Mouse (Mus musculus): ENCODE measurements around the gene Itgb5.
A peak's percentile ranks its signal among the peaks of the same experiment; 100 is the strongest.

Itgb5 gene

DNA sequence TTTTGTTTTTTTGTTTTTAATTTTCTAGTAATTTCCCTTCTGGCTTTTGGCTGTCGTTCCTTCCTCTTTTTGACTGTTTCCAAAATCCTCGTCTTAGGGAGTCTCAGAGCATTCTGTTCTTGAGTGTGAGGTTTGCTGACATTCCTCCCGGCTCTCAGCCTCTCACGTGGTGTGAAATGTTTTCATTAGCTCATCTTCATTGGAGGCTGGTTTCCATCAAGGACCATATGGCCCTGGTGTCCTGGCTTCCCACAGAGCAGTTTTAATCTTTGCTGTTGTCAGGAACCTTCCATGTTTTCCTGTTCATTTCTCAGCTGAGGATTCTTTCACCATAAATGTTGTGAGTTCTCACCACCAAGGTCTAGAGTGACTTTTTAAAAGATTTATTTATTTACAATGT lies 50.1 kb downstream of the Itgb5 start:
- no peak for DNase-seq

DNA sequence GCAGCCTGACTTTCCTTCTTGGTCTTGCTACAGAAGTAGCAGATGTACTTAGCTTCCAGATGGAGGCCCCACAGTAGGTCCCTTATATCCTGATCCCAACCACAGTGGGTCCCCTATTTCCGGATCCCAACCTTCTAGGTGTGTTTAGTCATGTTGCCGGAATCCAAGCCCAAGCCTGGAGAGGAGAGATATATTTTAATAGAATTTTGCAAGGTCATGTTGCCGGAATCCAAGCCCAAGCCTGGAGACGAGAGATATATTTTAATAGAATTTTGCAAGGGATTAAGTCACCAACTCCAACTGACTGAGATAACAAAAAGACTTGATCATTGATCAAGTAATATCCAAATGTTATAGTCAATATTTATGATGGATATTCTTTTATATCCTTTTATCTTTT lies 51.3 kb downstream of the Itgb5 start:
- DNase-seq, result no peak

DNA sequence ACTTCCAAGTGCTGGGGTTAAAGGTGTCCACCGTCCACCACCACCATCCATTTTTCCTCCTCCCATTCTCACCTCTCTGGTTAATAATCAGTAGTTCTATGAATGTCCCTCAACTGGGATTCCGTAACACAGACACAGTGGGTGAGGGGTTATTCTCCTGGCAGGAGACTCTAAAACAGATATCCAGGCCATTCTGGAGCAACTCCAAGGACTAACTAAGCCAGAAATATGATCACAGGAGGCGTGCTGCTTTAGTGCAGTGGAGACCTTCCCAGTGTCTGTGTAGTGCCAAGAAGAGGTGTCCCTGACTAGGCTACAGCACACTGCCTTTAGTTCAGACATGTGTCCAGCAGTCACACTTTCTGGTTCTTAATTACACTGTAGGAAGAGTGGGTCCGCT lies 53.1 kb downstream of the Itgb5 start:
- DNase-seq, result peak; percentile 50 to 73

DNA sequence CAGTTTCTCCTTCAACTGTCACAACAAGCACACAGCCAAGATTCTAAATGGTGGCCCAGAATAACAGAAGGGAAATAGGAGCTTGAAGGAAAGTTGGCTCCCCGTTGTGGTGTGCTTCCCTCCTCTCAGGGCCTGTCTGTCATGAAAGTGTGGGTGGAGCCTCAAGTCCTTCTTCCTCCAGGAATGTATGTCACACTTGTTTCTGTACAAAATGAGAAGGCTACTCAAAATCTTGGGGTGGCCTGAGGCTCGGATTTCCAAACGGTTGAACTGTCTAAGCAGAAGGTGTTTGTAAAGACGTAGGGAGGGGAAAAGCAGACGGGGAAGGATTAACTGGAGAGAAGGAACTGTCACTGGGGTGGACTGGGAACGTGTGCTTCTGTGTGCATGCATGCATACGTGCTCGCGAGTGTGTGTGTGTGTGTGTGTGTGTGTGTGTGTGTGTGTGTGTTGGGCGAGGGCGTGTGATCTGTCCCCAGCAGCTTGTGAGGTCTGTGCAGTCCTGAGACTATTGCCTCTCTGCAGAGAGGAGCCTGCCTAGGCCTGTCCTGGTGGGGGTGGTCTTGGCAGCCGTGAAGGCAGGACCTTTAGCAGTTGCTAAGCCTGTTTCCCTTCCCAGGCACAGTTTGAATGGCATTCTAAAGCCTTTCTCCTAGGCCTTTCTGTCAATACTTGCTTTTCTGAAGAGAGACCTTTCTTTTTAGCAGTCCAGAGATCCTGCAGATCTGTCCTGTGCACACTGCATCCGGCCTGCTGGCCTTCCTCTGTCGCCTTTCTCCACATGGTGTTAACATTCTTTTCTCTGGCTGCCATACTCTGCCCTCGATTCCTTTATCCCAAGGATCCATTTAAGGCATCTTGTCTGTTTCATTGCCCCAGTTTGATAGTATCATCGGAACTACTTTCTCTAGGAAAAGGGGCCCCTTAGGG lies 53.8 kb downstream of the Itgb5 start:
- DNase-seq, result no peak

DNA sequence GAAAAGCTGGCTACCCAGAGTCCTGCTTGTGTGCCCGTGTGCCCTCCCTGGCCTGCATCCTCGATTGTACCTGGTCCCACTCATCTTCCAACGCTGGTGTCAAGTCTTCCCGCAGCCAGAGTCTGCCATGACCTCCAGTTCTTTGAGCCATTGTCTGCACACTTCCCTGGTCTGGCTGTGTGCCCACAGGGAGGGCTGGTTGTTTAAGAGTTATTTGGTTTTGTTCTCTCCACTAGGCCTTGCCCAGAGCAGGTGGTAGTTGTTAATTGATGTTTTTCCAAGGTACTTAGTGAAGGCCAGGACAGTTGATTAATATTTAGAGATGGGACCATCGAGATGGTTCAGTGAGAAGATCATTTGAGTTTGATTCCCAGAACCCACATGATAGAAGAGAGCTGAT lies 54.7 kb downstream of the Itgb5 start:
- DNase-seq, result peak; percentile 63

DNA sequence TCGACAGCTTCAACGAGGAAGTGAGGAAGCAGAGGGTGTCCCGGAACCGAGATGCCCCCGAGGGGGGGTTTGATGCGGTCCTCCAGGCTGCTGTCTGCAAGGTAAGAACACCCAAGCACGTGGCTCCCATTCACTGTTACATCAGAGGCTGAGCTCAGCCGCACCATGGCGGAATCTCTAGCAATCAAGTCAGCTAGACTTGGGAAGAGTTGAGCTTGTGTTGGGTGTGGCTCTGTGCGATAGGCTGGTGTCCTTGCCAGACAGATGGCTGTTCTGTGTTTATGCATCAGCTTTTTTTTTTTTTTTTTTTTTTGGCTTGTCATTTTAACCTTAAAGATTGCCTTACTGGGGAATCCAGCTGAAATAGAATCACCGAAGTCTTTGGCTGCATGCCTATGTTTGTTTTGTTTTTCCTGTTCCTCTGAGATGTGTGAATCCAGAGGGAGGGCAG lies 55.6 kb downstream of the Itgb5 start:
- peak; percentile 40 to 65 for DNase-seq

DNA sequence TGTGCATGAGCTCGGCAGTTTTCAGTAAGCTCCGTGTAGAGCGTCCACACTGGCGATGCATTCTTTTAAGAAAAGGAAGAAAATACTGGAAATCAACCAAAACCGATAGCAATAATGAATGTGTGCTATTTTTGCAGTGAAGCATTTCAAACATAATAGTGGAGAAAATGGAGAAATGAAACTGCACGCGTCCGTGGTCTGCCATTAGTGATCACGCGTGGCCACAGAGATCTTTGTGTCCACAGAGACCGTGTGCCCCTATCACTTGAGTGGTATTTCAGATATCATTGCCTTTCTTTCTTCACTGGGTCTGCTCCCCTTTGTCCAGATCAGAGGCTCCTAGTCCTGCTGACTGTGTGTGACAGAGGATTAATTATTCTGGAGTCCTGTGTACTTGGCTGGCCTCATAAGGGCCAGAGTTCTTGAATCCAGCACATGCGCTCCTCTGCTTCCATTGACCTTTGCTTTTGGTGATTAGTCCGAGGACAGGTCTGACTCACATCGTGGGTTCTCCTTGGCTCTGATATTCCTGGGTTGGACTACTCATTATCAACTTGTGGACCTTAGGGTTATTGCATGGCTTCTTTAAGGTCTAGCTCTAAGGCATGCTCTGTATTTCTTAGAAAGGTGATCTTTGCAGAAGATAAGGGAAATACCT lies 56.3 kb downstream of the Itgb5 start:
- peak; percentile 60 to 81 for DNase-seq

DNA sequence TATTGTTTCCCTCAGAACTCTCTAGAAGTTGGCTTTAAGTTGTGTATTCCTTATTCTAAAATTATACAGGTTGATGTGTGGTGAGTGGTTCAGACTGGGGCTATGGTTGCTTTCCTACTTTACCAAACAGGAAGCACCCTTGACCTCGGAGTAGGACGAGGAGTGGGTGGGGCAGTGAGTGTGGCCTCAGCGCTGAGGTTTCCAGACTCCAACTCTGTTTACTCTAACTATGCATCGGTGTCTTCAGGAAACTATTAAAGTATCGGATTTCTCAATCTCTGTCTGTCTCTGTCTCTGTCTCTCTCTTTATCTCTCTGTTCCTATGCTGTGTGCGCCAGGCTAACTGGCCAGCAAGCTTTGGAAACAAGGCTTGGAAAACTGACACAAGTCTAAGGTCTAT lies 57.2 kb downstream of the Itgb5 start:
- DNase-seq, result peak; percentile 51 to 62

DNA sequence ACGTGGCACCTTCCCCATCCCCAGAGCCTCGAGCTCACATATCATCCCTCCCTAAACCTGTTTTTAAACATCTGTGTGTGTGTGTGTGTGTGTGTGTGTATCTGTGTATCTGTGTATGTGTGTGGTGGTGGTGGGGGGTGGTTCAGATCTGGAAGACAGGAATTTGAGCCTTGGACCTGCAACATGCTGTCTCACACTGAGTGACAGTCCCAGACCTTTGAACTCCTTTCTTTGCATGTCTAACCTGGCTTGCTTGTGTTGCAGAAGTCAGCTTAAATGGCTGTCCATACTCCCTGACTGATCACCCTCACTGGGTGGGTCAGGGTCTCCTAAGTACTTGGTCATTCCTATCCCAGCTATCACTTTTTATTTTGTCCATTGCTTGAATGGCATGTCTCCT lies 58.5 kb downstream of the Itgb5 start:
- peak; percentile 43 to 58 for DNase-seq

DNA sequence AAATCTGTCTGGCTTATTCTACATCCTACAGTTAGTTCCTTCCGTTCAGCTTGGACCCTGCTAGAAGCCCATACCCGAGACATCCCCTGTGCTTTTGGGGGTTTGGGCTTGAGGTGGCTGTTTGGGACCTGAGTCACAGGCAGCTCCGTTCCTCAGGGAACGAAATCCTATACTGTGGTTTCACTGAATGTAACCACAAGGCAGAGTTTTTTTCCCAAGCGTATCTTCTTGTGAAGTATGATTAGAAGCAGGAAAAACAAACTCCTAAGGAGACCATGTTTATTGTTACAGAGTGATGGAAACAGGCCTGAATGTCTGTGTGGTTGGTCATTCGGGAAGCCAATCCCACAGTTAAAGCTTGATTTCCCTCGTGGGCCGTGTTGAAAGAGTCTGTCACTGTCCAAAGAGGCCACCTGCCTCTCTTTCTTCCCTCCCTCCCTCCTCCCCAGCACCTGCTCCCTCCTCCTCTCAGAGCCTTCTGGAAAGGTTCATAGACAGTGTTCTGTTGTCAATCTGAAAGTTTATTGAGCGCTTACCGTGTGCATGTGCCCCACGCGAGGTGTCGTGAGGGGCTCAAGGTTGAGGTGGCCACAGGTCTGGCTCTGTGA lies 59.6 kb downstream of the Itgb5 start:
- DNase-seq, result no peak

DNA sequence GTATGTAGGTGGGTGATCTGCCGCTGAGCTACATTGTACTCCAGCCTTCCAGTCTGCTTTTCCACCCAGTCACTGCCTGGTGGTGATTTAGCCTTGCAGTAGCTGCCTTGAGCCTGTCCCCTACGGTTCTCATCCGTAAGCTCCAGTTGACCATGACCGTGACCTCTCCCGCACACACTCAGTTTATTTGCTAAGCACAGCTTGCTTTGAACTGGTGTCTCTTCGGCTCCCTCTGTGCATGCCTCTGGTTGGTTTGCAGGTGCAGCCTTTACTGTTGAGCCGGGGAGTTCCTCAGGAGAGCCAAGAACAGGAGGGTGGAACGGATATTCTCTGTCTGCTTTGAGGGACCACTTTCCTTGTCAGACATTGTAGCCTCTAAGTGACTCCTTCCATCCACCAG lies 61.6 kb downstream of the Itgb5 start:
- peak; percentile 27 to 68 for DNase-seq

DNA sequence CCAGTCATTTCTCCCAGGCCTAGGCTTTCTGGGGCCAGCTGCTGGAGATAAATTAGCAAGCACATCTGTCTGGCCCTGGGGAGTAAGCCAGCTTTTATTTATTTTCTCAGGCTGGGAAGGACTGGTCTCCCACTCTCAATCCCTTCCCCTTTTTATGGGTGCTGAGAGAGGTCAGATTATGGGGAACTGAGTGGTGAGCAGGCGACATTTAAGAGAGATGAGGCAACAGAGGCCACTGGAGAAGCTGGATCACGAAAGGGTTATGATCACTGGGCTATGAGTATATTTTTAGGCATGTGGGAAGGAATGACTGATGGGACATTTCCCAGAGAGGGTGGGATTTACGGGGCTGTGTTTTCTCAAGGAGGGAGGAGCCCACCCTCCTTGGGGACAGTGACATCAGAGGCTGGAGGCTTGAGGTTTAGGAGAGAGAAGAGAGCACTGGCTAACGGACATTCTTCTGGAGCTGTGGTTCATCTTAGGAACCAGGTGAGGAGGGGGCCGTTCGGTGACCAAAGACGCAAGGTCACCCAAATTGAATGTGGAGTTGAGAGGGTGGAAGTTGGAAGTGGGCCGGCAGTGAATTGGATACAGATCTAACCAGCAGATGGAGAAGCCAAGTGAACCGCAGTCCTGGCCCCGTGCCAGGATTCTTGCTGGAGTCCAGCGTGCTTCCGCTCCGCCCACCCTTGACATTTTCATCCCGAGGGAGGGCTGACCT lies 62.3 kb downstream of the Itgb5 start:
- peak; percentile 96 to 98 for DNase-seq

DNA sequence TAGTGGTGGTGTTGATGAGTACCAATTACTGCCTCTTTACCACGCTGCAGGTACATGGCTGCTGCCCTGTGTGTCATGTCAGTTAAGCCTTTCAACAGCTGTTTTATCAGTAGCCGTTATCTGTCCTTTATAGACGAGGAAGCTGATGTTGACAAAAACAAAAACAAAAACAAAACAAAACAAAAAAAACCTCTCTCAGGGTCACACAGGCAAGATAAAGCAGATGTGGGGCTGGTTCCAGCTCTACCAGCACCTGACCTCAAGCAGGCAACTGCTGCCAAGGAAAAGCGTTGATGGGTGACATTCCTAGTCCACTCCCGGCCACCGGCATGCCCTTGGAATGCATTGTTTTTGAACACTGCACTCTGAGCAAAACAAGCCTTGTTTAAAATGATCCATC lies 63.1 kb downstream of the Itgb5 start:
- peak; percentile 86 to 92 for DNase-seq

DNA sequence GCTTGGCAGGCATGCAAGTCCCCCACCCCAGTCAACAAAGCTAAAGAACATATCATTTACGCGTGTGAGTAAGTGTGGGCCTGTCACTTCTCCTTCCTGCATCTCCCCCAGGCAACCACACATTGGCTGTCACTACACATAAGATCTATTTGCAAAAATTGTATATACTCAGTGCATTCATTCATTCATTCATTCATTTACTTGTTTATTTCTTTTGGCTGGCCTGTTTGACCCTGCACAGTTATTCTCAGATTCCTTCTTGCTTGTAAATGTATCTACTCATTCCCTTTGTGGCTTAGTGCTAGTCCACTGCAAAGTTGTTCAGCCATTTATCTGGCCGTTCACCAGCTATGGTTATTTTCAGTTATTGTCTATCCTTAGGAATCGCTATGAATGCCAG lies 64.3 kb downstream of the Itgb5 start:
- DNase-seq, result no peak

DNA sequence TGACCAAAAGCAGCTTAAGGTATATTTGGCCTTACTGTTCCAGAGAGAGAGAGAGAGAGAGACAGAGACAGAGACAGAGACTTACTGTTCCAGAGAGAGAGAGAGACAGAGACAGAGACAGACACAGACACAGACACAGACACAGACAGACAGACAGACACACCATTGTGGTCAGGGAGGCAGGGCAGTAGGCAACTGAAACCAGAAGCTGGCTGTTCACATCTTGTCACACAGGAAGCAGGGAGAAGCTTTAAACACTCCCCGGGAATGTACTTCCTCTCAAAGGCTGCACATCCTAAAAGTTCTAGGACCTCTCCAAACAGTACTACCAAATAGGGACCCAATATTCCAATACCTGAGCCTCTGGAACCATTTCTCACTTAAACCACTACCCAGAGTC lies 65.0 kb downstream of the Itgb5 start:
- no peak for DNase-seq

DNA sequence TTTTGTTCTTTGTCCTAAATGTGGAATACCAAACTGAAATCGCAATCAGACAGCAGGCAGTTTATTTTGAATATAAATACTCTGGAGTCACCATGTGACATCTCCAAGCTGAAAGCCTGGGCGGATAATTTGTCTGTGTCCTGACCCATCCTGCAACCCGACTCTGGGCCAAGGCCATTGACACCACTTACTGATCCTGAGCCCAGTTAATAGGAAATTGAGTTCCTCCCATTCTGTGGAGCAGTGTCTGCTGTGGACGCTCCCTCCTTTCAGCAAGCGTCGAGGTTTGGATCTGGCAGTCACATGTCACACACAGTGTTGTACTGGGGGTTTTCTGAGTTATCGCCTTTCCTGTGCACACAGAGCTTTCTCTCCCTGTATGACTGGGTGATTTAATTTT lies 66.2 kb downstream of the Itgb5 start:
- peak; percentile 62 to 74 for DNase-seq

DNA sequence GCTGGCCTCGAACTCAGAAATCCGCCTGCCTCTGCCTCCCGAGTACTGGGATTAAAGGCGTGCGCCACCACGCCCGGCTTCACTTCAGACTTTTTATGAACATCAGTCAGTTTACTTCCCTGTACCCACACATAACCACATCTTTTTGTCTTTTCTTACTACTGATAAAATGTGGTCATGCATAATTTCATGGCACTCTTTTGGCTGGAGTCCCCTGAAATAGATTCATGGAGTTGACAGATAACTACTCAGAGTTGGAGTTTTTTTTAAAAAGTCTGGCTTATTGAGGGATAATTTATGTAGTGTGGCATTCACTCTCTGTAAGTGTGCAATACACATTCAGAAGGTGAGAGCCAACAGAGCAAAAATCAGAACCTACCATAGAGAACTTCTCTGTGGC lies 67.3 kb downstream of the Itgb5 start:
- DNase-seq, result no peak

DNA sequence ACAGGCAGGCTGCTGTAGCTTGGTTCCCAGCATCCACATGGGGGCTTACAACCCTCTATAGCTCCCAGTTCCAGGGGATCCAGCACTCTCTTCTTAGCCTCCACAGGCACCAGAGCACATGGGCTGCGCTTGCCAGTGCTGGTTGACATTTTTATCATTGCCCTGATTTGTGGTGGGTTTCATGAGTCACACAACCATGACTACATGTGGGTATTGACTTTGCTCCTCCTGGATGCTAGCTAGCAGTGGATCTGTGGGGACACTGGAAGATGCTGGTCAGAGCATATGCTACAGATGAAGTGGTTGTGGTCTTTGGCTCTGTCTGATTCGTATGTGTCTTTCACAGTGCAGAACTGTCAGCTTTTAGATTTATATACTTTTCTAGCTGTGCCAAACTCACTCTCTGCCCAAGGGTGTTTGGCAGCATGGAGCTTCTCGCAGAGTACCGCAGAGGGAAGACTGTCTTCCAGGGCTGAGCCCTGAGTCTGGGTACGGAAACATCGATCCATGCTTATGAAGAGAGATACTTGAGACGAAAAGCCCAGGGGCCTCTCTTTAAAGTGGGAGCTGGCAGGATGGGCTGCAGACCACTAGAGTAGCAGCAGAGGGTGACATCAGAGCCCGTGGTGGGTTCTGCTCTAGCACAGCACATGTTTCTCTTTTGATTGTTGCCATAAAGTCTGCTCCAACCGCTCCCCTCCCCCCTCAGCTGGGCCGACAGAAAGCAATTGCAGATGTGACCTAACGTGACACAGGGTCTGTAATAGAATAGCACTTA lies 74.4 kb downstream of the Itgb5 start:
- no peak for DNase-seq

DNA sequence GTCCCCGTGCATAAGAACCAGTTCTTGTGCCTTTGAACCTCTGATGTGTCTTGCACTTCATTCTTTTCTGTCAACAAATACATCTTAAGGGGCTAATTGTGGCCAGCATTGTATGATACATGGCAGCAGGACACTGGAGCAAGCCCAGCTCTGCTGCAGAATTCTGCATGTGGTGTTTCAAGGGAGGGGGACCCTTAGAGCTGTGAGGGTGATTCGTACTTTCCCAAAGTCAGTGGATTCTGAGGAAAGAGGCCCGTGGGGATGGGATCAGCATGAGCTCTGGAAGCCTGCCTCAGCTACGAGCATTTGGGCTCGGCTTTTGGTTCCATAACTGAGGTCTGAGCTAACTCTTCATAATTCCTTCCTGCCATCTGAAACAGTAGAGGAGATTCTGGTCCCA lies 75.1 kb downstream of the Itgb5 start:
- no peak for DNase-seq

DNA sequence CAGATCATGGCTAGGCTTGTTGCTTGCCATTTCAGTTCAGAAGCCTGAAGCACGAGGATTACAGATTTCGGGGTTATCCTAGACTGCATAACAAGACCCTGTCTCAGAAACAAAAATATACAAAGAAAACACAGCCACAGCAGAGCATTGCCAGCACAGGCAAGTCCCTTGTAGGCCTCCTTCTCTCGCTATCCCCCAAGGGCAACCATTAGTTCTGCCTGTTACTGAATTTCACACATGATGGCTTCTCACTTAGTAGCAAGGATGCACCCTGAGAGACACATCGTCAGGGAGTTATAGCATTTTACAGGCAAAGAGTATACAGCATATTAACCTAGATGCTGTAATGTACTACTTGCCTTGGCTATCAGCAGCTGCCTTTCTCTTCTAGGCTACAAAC lies 78.8 kb downstream of the Itgb5 start:
- no peak for DNase-seq

DNA sequence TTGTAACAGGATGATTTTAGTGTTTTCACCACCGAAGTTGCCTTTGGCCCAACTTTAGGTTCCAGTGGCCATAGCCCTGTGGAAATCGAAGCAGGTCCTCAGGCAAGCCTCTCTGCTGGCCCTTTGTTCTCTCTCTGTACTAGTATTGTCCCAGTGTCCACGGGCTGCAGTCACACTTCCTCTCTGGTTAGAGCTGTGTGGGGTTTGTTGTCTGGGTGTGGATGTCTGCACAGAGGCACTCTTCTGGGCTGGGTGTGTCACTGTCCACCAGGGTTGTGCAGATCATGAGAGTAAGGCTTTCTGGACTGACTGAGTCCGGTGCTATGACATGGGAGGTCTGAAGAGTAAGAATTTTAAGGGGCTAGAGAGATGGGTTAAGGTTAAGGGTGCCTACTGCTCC lies 85.5 kb downstream of the Itgb5 start:
- DNase-seq, result no peak
